Mouse (Mus musculus) myocyte (in vitro differentiated cells): ENCODE results near the gene Tmem59l.

ENCODE experiments used
- MAX ChIP-seq: IDR thresholded peaks from one replicate; pipeline ENCODE4 v1.6.1; 2011; ENCODE audit warnings: low read depth, mild to moderate bottlenecking, control low read depth
- MYOG ChIP-seq, 3 experiments: IDR thresholded peaks; one replicate each; pipeline ENCODE4 v1.6.1; 2011; ENCODE audit warnings: control low read depth in 2 of 3, low read depth in 2 of 3, mild to moderate bottlenecking in 2 of 3; ENCODE audit not compliant: insufficient read length in 2 of 3, control insufficient read depth in 1 of 3, insufficient read depth in 1 of 3
- POLR2A ChIP-seq: IDR thresholded peaks from one replicate; pipeline ENCODE4 v1.6.1; 2011; ENCODE audit warnings: low read depth, mild to moderate bottlenecking, control low read depth, moderate library complexity; ENCODE audit not compliant: insufficient read length

GRCm38 (mm10) chr8:70522592-70523403 lies 35.6 kb upstream of the Tmem59l start:
- TF ChIP-seq POLR2A, result peak; percentile 64
- TF ChIP-seq MAX, result no peak
- TF ChIP-seq MYOG (IDR thresholded peaks at IDR 0.05; ENCODE audit: control insufficient read depth in 1 of 3, insufficient read depth in 1 of 3, insufficient read length in 2 of 3, low read depth in 2 of 3), result peak in 1 of 3 experiments; percentile 36
